Mouse (Mus musculus) megakaryocyte, embryonic 14.5 days (primary cell): ENCODE results near the gene Trmt13.

ENCODE experiments used
- FLI1 ChIP-seq: IDR thresholded peaks from 2 replicates; pipeline ENCODE4 v1.6.1; 2012; ENCODE audit warnings: low read length, inconsistent platforms, mixed read lengths
- GATA1 ChIP-seq: IDR thresholded peaks from 3 replicates; pipeline ENCODE4 v1.6.1; 2012; ENCODE audit warnings: mixed read lengths, low read length, inconsistent platforms, borderline replicate concordance

DNA sequence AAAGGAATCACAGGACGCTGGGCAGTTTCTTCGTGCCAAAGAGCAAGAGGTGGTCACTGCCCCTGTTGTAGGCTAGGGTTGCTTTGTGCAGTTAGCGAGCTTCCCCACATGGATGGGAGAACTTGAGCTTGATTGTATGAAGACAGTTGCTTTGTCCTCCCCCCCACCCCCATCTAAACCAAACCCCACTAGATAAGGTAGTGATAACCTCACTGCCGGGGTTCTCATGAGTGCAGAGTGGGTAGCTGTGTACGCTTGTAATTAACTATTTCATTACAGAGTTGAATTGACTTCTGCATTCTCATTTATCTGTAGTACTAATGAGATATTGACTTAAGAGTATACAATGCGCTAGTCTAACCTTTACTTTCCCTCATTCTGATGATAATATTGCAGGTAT is 4.5 kb upstream of the Trmt13 start:
- TF ChIP-seq GATA1 (no peak), FLI1 (no peak)
